Mouse (Mus musculus) lung, postnatal 4 days (tissue): ENCODE data around the gene Erp29.
A peak's percentile ranks its signal among the peaks of the same experiment; 100 is the strongest.

ENCODE experiments used
- DNase-seq, 2 experiments: peaks; one replicate each; pipeline ENCODE4 v3.0.0; 2021

Gene Erp29

DNA sequence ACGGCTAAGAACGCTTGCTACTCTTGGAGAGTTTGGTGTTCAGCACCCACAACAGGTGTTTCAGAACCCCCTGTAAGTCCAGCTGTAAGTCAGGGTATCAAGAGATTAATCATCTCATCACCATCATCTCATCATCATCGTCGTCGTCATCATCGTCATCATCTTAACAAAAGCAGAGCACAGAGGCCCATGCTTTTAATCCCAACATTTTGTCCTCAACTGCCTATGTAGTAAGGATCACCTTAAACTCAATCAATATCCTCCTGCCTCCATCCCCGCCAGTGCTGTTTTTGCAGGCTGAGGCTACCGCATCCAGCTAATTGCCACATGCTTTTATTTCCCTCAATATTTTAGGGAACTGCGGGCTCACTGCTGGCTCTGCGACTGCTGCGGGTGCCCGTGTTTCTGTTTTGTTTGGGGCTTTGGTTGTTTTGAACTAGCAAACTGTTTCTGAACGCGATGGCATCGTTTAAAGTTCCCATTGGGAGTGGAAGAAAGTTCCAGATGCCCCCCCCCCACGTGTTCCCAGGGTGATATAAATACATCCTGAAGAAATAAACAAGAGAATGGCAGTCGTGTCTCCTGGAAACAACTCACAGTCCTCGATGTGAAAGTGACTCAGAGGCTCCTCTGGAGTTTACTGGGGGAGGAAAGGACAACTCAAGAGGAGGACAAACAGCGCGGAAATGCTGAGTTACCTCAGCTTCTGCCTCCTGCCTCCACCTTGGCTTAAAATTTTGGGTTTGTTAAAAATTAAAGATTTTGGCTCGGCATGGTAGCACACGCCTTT lies 66.0 kb downstream of the Erp29 start:
- DNase-seq: no peak

DNA sequence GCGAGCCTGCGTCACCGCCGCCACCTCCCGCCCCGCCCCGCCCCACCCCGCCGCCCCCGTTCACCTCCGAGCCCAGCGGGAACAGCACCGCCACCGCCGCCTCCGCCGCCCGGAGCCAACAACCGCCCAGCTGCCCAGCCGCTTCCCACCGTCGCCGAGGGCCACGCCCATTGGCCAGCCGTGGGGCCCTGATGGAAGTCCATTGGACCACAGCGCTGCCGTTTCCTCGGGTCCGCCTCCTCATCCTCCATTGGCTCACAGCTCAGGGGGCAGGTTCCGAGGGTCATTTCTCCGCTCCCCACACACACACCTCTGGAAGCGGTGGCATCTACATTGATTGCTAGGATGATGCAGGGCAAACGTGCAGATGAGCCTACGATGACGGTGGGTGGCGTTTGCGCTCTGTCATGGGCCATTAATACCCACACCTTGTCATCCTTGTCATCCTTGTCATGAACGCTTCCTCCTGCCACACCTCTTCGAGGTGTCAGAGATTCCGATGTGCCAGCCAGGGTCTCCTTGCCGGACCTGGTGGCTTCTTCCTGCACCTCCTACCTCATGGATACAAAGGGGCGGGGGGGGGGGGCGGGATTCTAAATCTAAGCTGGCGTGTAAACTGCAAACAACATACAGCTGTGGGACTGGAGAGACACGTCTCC lies 66.7 kb downstream of the Erp29 start, which contains the start of gene Trafd1:
Trafd1 (minus strand) TSS at position 172 of the 659 bp plus-strand sequence.
- DNase-seq: peak; percentile 96 to 98

DNA sequence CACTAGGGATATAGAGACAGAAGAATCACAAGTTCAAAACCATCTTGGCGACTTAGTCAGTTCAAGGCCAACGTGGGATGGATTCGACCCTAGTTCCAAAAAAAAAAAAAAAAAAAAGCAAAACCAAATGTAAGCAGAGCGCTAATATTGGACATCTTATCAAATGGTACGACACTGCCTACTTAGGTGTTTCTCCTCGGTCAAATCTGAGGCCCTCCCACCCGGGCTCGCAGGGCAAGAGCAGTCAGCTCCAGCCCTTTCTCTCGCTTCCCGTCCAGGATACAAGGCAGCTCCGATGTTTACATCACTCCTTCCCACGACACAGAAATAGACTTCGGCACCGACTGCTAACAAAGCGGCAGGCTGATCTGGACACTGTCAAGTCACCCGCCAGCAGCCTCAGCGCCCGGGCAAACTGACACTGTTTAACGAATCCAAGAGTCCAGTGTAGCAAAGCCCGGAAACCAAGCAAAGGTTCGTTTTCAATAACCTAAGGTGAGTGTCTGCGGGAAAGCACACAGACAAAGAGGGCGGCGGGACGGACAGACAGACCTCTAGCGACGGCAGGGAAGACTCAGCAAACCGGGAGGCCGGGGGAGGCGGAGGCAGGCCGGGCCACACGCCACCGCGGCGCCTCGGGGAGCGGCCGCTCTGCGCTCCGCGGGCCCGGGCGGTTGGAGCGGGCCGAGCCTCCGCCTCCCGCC lies 67.4 kb downstream of the Erp29 start:
- DNase-seq: peak; percentile 67 to 70

DNA sequence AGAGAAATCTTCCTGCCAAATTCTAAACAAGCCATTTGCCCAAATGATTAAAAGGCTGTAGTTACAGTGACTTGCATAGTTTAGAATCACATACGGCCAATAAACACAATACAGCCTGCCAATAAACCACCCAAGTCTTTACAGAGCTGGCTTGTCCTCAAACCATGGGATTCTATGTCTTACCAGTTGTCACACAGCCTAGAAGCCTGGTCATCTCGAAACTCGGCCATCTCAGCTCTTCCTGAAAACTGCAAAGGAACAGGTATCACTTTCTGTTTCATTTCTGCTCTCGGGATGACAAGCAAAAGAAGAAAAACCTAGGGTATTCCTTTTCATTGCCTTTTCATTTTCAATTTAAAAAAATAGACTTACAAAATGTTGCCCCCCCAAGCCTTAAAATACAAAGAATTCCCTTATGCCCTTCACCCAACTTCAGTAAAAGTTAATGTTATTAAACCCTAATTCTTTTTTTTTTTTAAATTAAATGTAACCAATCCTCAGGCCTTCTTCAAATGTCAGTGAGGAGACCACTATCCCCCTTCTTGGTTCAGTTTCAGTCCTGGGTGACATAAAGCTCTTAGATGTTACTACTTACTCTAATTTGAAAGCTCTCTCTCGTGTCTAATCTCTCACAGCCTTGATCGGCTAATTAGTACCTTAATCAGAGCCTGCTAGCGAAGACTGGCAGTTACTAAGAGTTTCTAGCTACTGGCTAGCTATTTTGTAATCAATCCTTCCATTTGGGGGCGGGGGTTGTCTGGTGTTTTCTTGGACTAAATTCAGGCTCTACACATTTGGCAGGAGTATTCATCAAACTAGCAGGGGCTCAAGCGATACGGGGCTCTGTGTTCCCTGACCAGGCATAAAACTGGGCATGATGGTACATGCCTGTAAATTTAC lies 68.2 kb downstream of the Erp29 start:
- DNase-seq: no peak

DNA sequence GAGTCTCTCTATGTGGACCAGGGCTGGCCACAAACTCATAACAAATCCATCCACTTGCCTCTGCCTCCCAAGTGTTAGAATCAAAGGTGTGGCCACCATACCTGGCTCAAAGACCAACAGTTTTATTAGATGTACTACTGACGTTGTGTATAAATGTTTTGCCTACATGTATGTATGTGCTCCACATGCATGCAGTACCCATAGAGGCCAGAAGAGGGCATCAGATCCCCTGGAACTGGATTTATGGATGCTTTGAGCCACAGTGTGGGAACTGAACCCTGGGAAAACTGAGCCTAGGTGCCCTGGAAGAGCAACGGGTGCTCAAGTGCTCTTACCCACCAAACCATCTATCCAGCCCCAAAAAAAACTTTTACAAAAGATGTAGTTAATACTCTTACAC lies 71.6 kb downstream of the Erp29 start:
- no peak for DNase-seq

DNA sequence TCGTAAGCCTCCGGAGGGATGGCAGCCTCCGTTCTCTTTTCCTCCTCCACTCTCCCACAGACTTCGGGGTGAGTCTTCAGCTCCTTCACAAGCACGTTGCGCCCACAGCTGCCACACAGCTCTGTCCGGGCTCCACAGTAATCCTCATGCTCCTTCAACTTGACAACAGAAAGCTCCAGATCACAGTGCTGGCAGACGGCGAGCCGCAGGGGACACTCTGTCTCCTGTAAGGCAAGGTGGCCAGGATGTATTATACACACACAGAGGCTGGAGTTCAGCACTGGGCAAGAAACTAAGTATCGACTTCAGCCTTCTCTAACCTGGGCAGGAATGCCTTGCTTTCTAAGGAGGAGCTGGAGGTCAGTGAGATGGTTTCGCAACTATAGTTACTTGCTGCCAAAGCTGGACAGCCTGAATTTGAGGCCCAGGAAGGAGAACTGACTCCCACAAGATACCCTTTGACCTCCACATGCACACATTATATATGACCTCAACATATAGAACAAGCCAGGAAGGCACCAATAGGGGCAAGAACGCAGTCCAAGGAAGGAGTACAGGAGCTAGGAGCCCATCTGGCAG lies 73.5 kb downstream of the Erp29 start:
- DNase-seq: peak in 1 of 2 experiments; percentile 17
